Mouse (Mus musculus) limb, embryonic 11.5 days (tissue): ENCODE measurements at regions not wholly inside any gene's neighbourhood (a gene's known extent, or its start where the extent isn't known, plus 50 kb on each side); places are given as distances from the start of the nearest gene placed in this dataset.

Source experiments
- ATAC-seq: fragments of 200-750 bp; cut with Nextera tagmentation; 2 replicates; pipeline ENCODE4 v1.8.0; 2017; ENCODE audit warnings: low read depth; ENCODE audit not compliant: insufficient number of reproducible peaks, low FRiP score, low TSS enrichment
- DNase-seq: peaks from one replicate; pipeline ENCODE4 v3.0.0-alpha.2; 2015; ENCODE audit warnings: low spot score
- H3K27ac ChIP-seq: fragments of 300-500 bp; sonication (generic); replicated peaks from 2 replicates; pipeline ENCODE4 v1.5.1; 2014; ENCODE audit warnings: low read depth, mild to moderate bottlenecking, low read length
- H3K27me3 ChIP-seq: fragments of 300-500 bp; sonication (generic); 2 replicates; pipeline ENCODE4 v1.6.1; 2014; ENCODE audit warnings: mild to moderate bottlenecking, low read length, mixed read lengths; ENCODE audit not compliant: control insufficient read depth, insufficient read depth
- H3K36me3 ChIP-seq: fragments of 300-500 bp; sonication (generic); 2 replicates; pipeline ENCODE4 v1.6.1; 2014; ENCODE audit warnings: mild to moderate bottlenecking, low read length, moderate library complexity, mixed read lengths; ENCODE audit not compliant: control insufficient read depth, insufficient read depth
- H3K4me1 ChIP-seq: fragments of 300-500 bp; sonication (generic); 2 replicates; pipeline ENCODE4 v1.6.1; 2014; ENCODE audit warnings: low read length, mixed read lengths; ENCODE audit not compliant: control insufficient read depth, insufficient read depth
- H3K4me2 ChIP-seq: fragments of 300-500 bp; sonication (generic); 2 replicates; pipeline ENCODE4 v1.6.1; 2014; ENCODE audit warnings: low read depth, mild to moderate bottlenecking, moderate library complexity; ENCODE audit not compliant: severe bottlenecking
- H3K4me3 ChIP-seq: fragments of 300-500 bp; sonication (generic); 2 replicates; pipeline ENCODE4 v1.5.1; 2014; ENCODE audit warnings: low read depth, low read length
- H3K9ac ChIP-seq: fragments of 300-500 bp; sonication (generic); 2 replicates; pipeline ENCODE4 v1.6.1; 2014; ENCODE audit warnings: mild to moderate bottlenecking, low read length
- H3K9me3 ChIP-seq: fragments of 300-500 bp; sonication (generic); 2 replicates; pipeline ENCODE4 v1.6.1; 2016; ENCODE audit warnings: low read length; ENCODE audit not compliant: control insufficient read depth
- WGBS: fragments of 180-500 bp; shearing (Covaris S2); extraction: QIAGEN DNeasy Blood & Tissue Kit; methylation state at CpG from one replicate; pipeline ENCODE4 v1.1.7; 2014; 5-methylcytosine and 5-hydroxymethylcytosine counted together

- no peak for DNase-seq
- no peaks in the 10 kb centered on the region for H3K27me3 ChIP-seq
- no peak overlapping the region for H3K4me3 ChIP-seq
- 63% methylated on average over 5 of the region's 5 CpGs for WGBS
- ATAC-seq: no peak
- no peaks in the 10 kb centered on the region for H3K36me3 ChIP-seq
- H3K4me1 ChIP-seq: no peaks in the 10 kb centered on the region
- H3K9me3 ChIP-seq: no peaks in the 10 kb centered on the region
- H3K9ac ChIP-seq: no peak overlapping the region
- H3K27ac ChIP-seq: no peak overlapping the region
- no peak overlapping the region for H3K4me2 ChIP-seq
These were observed 197.5 kb upstream of the Kif2a start for GRCm38 (mm10) chr13:107219456-107219855.

GRCm38 (mm10) chr13:107218351-107218750, 196.4 kb upstream of the Kif2a start:
- H3K27ac ChIP-seq: no peak overlapping the region
- no peaks in the 10 kb centered on the region for H3K36me3 ChIP-seq
- no peak for ATAC-seq
- no peak overlapping the region for H3K9ac ChIP-seq
- no peak overlapping the region for H3K4me2 ChIP-seq
- WGBS: 91% methylated on average over 8 of the region's 8 CpGs
- H3K27me3 ChIP-seq: no peaks in the 10 kb centered on the region
- no peaks in the 10 kb centered on the region for H3K4me1 ChIP-seq
- no peak for DNase-seq
- no peak overlapping the region for H3K4me3 ChIP-seq
- H3K9me3 ChIP-seq: no peaks in the 10 kb centered on the region

GRCm38 (mm10) chr13:107217825-107218224, 195.9 kb upstream of the Kif2a start:
- ATAC-seq (no peak), DNase-seq (no peak)
- no peaks in the 10 kb centered on the region for H3K36me3 ChIP-seq
- H3K4me3 ChIP-seq: no peak overlapping the region
- no peaks in the 10 kb centered on the region for H3K9me3 ChIP-seq
- no peaks in the 10 kb centered on the region for H3K4me1 ChIP-seq
- no peak overlapping the region for H3K27ac ChIP-seq
- 82% methylated on average over 6 of the region's 6 CpGs for WGBS
- H3K27me3 ChIP-seq: no peaks in the 10 kb centered on the region
- H3K9ac ChIP-seq: no peak overlapping the region
- H3K4me2 ChIP-seq: no peak overlapping the region

GRCm38 (mm10) chr13:107213281-107213680, 191.4 kb upstream of the Kif2a start:
- Histone ChIP-seq H3K4me3 (no peak overlapping the region), H3K9me3 (no peaks in the 10 kb centered on the region), H3K4me1 (no peaks in the 10 kb centered on the region), H3K9ac (no peak overlapping the region), H3K27me3 (no peaks in the 10 kb centered on the region), H3K36me3 (no peaks in the 10 kb centered on the region), H3K27ac (no peak overlapping the region), H3K4me2 (no peak overlapping the region)
- WGBS: 37% methylated on average over 2 of the region's 2 CpGs
- DNase-seq: no peak
- no peak for ATAC-seq

- no peak for ATAC-seq
- DNase-seq: no peak
- Histone ChIP-seq H3K36me3 (no peaks in the 10 kb centered on the region), H3K4me2 (no peak overlapping the region), H3K27ac (no peak overlapping the region), H3K4me1 (no peaks in the 10 kb centered on the region), H3K9me3 (no peaks in the 10 kb centered on the region), H3K4me3 (no peak overlapping the region), H3K27me3 (no peaks in the 10 kb centered on the region), H3K9ac (no peak overlapping the region)
- WGBS: 86% methylated on average over 6 of the region's 6 CpGs
These were observed 188.8 kb upstream of the Kif2a start for GRCm38 (mm10) chr13:107210676-107211075.

GRCm38 (mm10) chr13:107207354-107208181, 185.6 kb upstream of the Kif2a start:
- Histone ChIP-seq H3K4me1 (no peaks in the 10 kb centered on the region), H3K27me3 (no peaks in the 10 kb centered on the region), H3K36me3 (no peaks in the 10 kb centered on the region), H3K9ac (no peak overlapping the region), H3K4me3 (no peak overlapping the region), H3K27ac (no peak overlapping the region), H3K4me2 (no peak overlapping the region), H3K9me3 (no peaks in the 10 kb centered on the region)
- WGBS: 65% methylated on average over 20 of the region's 20 CpGs
- DNase-seq: peak; percentile 53
- peak; percentile 73; the same call in 1 of the 2 replicates for ATAC-seq

- Histone ChIP-seq H3K9ac (no peak overlapping the region), H3K36me3 (no peaks in the 10 kb centered on the region), H3K9me3 (no peaks in the 10 kb centered on the region), H3K27me3 (no peaks in the 10 kb centered on the region), H3K4me2 (no peak overlapping the region), H3K4me1 (no peaks in the 10 kb centered on the region), H3K4me3 (no peak overlapping the region), H3K27ac (no peak overlapping the region)
- ATAC-seq: no peak
- 38% methylated on average over 1 of the region's 1 CpGs for WGBS
- no peak for DNase-seq
These were observed 177.9 kb upstream of the Kif2a start for GRCm38 (mm10) chr13:107199875-107200274.

- ATAC-seq (no peak), DNase-seq (no peak)
- no peaks in the 10 kb centered on the region for H3K9me3 ChIP-seq
- H3K27ac ChIP-seq: no peak overlapping the region
- H3K4me2 ChIP-seq: no peak overlapping the region
- no peaks in the 10 kb centered on the region for H3K36me3 ChIP-seq
- WGBS: 87% methylated on average over 4 of the region's 4 CpGs
- H3K27me3 ChIP-seq: no peaks in the 10 kb centered on the region
- H3K4me1 ChIP-seq: no peaks in the 10 kb centered on the region
- no peak overlapping the region for H3K9ac ChIP-seq
- no peak overlapping the region for H3K4me3 ChIP-seq
These were observed 171.5 kb upstream of the Kif2a start for GRCm38 (mm10) chr13:107193426-107193825.
